Mouse (Mus musculus) MEL (cell line): ENCODE measurements around the gene Adam10. TPM values are rescaled to one million over a fixed set of nuclear protein-coding genes. Genes with fewer than 3 reads are reported as not detected.

Source experiments
- DNase-seq: peaks from one replicate; pipeline ENCODE4 v3.0.0; 2011; ENCODE audit warnings: low read depth, low spot score
- H3K27ac ChIP-seq: 2 replicates; pipeline ENCODE4 v1.5.1; 2012; ENCODE audit warnings: low read depth, mild to moderate bottlenecking, control low read depth, low read length, moderate library complexity; ENCODE audit not compliant: control insufficient read depth
- H3K27me3 ChIP-seq, 2 experiments: fragments of 150-350 bp in 1 of 2; sonication (generic) in 1 of 2; 2 replicates each; pipeline ENCODE4 v1.6.1; 2012; ENCODE audit warnings: low read length in 2 of 2, mild to moderate bottlenecking in 2 of 2, improper control_type of control experiment in 1 of 2, moderate library complexity in 1 of 2; ENCODE audit not compliant: insufficient read depth in 2 of 2, control insufficient read depth in 1 of 2
- H3K36me3 ChIP-seq, 2 experiments: 2 replicates each; pipeline ENCODE4 v1.6.1; 2012 to 2014; ENCODE audit warnings: low read length in 2 of 2, improper control_type of control experiment in 1 of 2, inconsistent platforms in 1 of 2, mild to moderate bottlenecking in 1 of 2; ENCODE audit not compliant: insufficient read depth in 2 of 2, control insufficient read depth in 1 of 2
- H3K4me1 ChIP-seq, 2 experiments: fragments of 150-350 bp in 1 of 2; sonication (generic) in 1 of 2; 2 replicates each; pipeline ENCODE4 v1.6.1; 2012; ENCODE audit warnings: low read length in 2 of 2, improper control_type of control experiment in 1 of 2, mild to moderate bottlenecking in 1 of 2; ENCODE audit not compliant: insufficient read depth in 2 of 2, control insufficient read depth in 1 of 2
- H3K4me3 ChIP-seq, 2 experiments: fragments of 150-350 bp in 1 of 2; sonication (generic) in 1 of 2; 2 replicates each; pipeline ENCODE4 v1.5.1; 2012; ENCODE audit warnings: low read depth in 2 of 2, low read length in 2 of 2, mild to moderate bottlenecking in 2 of 2, moderate library complexity in 2 of 2, control low read depth in 1 of 2, improper control_type of control experiment in 1 of 2; ENCODE audit not compliant: control insufficient read depth in 1 of 2, insufficient read depth in 1 of 2
- H3K79me2 ChIP-seq: 2 replicates; pipeline ENCODE4 v1.6.1; 2012; ENCODE audit warnings: mild to moderate bottlenecking, low read length, moderate library complexity; ENCODE audit not compliant: control insufficient read depth, poor library complexity, insufficient read depth
- H3K9ac ChIP-seq: 2 replicates; pipeline ENCODE4 v1.6.1; 2012; ENCODE audit warnings: low read depth, mild to moderate bottlenecking, control low read depth, low read length, moderate library complexity; ENCODE audit not compliant: control insufficient read depth, poor library complexity, severe bottlenecking
- H3K9me3 ChIP-seq: fragments of 150-350 bp; sonication (generic); replicated peaks from 2 replicates; pipeline ENCODE4 v1.6.1; 2012; ENCODE audit warnings: mild to moderate bottlenecking, low read length, improper control_type of control experiment, moderate library complexity; ENCODE audit not compliant: insufficient read depth
- ELF1 ChIP-seq: IDR thresholded peaks from 2 replicates; pipeline ENCODE4 v1.6.1; 2014; ENCODE audit warnings: low read depth, mild to moderate bottlenecking, inconsistent platforms, low read length, improper control_type of control experiment, moderate library complexity
- EP300 ChIP-seq, 2 experiments: IDR thresholded peaks; 2 replicates each; pipeline ENCODE4 v1.6.1; 2011; ENCODE audit warnings: improper control_type of control experiment in 2 of 2, low read length in 2 of 2, low read depth in 1 of 2, mild to moderate bottlenecking in 1 of 2
- HCFC1 ChIP-seq: IDR thresholded peaks from 2 replicates; pipeline ENCODE4 v1.6.1; 2012; ENCODE audit warnings: low read depth, mild to moderate bottlenecking, inconsistent platforms, low read length, improper control_type of control experiment, moderate library complexity
- JUND ChIP-seq: IDR thresholded peaks from 2 replicates; pipeline ENCODE4 v1.6.1; 2011; ENCODE audit warnings: low read depth, mild to moderate bottlenecking, improper control_type of control experiment, low read length
- KAT2A ChIP-seq: conservative IDR thresholded peaks from 2 replicates; pipeline ENCODE4 v1.6.1; 2012; ENCODE audit warnings: low read depth, low read length, improper control_type of control experiment, inconsistent platforms
- MAZ ChIP-seq: IDR thresholded peaks from 2 replicates; pipeline ENCODE4 v1.6.1; 2012; ENCODE audit warnings: low read depth, mild to moderate bottlenecking, inconsistent platforms, low read length, improper control_type of control experiment
- MEF2A ChIP-seq: IDR thresholded peaks from 2 replicates; pipeline ENCODE4 v1.6.1; 2014; ENCODE audit warnings: low read depth, mild to moderate bottlenecking, inconsistent platforms, low read length, improper control_type of control experiment; ENCODE audit not compliant: poor library complexity, insufficient replicate concordance, severe bottlenecking; ENCODE audit errors: extremely low read depth
- MXI1 ChIP-seq: IDR thresholded peaks from 2 replicates; pipeline ENCODE4 v1.6.1; 2011; ENCODE audit warnings: mild to moderate bottlenecking, low read depth, low read length, improper control_type of control experiment
- MYC ChIP-seq: IDR thresholded peaks from 2 replicates; pipeline ENCODE4 v1.6.1; 2011; ENCODE audit warnings: low read depth, mild to moderate bottlenecking, low read length, improper control_type of control experiment, moderate library complexity
- NELFE ChIP-seq: IDR thresholded peaks from 2 replicates; pipeline ENCODE4 v1.6.1; 2011; ENCODE audit warnings: low read depth, low read length, improper control_type of control experiment
- RCOR1 ChIP-seq: IDR thresholded peaks from 2 replicates; pipeline ENCODE4 v1.6.1; 2012; ENCODE audit warnings: low read depth, mild to moderate bottlenecking, inconsistent platforms, low read length, improper control_type of control experiment
- SMC3 ChIP-seq: IDR thresholded peaks from 2 replicates; pipeline ENCODE4 v1.6.1; 2011; ENCODE audit warnings: low read depth, low read length, improper control_type of control experiment
- TBP ChIP-seq: IDR thresholded peaks from 2 replicates; pipeline ENCODE4 v1.8.0; 2011; ENCODE audit warnings: low read depth, low read length, improper control_type of control experiment
- TCF12 ChIP-seq: IDR thresholded peaks from 2 replicates; pipeline ENCODE4 v1.6.1; 2014; ENCODE audit warnings: low read depth, mild to moderate bottlenecking, inconsistent platforms, low read length, improper control_type of control experiment, moderate library complexity
- UBTF ChIP-seq: IDR thresholded peaks from 2 replicates; pipeline ENCODE4 v1.6.1; 2012; ENCODE audit warnings: low read depth, mild to moderate bottlenecking, inconsistent platforms, low read length, improper control_type of control experiment, moderate library complexity, borderline replicate concordance; ENCODE audit not compliant: insufficient read depth
- USF1 ChIP-seq: IDR thresholded peaks from 2 replicates; pipeline ENCODE4 v1.6.1; 2014; ENCODE audit warnings: low read depth, mild to moderate bottlenecking, inconsistent platforms, low read length, improper control_type of control experiment, moderate library complexity
- ZC3H11A ChIP-seq: IDR thresholded peaks from 2 replicates; pipeline ENCODE4 v1.6.1; 2012; ENCODE audit warnings: low read depth, mild to moderate bottlenecking, inconsistent platforms, low read length, improper control_type of control experiment
- ZKSCAN1 ChIP-seq: IDR thresholded peaks from 2 replicates; pipeline ENCODE4 v1.6.1; 2012; ENCODE audit warnings: low read depth, mild to moderate bottlenecking, inconsistent platforms, low read length, improper control_type of control experiment, moderate library complexity
- polyA plus RNA-seq, 2 experiments: library from polyadenylated mRNA; stranded (reverse) in 1 of 2; unstranded in 1 of 2; fragments of >175 nt in 1 of 2; fragments of >200 nt in 1 of 2; gene quantifications; 2 replicates each; pipeline versions ENCODE4 v1.2.1 to v1.2.4; 2012; ENCODE audit warnings: low replicate concordance in 2 of 2, low read depth in 1 of 2; ENCODE audit not compliant: insufficient read length in 2 of 2, insufficient read depth in 1 of 2, missing spikeins in 1 of 2
- total RNA-seq: library from RNA; depleted of rRNA; stranded (reverse); fragments of 300-350 nt; gene quantifications from 2 replicates; pipeline ENCODE4 v1.2.3, GENCODE M21; 2012

Adam10 gene
- total and polyA plus RNA-seq, 3 experiments, result 20.3 to 127 (median 52.0) TPM

- no peak overlapping the region for H3K4me3 ChIP-seq
- no peaks in the 10 kb centered on the region for H3K9me3 ChIP-seq
- no peaks in the 10 kb centered on the region for H3K27me3 ChIP-seq
- H3K79me2 ChIP-seq, result no peaks in the 10 kb centered on the region
- H3K4me1 ChIP-seq, result no peaks in the 10 kb centered on the region
- TF ChIP-seq ZC3H11A (no peak), KAT2A (no peak), TBP (no peak), MXI1 (no peak), HCFC1 (no peak), TCF12 (no peak), MEF2A (no peak), JUND (no peak), RCOR1 (no peak), USF1 (no peak), UBTF (no peak), EP300 (IDR thresholded peaks at IDR 0.05; ENCODE audit: low read depth in 1 of 2, low read length in 2 of 2) (no peak), MAZ (no peak)
- no peak overlapping the region for H3K27ac ChIP-seq
- no peak for DNase-seq
- H3K36me3 ChIP-seq, result no peaks in the 10 kb centered on the region
- no peak overlapping the region for H3K9ac ChIP-seq
These were observed 122.0 kb downstream of the Adam10 start for GRCm38 (mm10) chr9:70800588-70801315.

- Histone ChIP-seq H3K27me3 (no peaks in the 10 kb centered on the region), H3K9me3 (no peaks in the 10 kb centered on the region)
These were observed 123.0 kb downstream of the Adam10 start for GRCm38 (mm10) chr9:70801761-70802160.

More at GRCm38 (mm10) chr9:70801761-70802160, 123.0 kb downstream of the Adam10 start:
- TF ChIP-seq NELFE, result no peak
- no peak for TF ChIP-seq UBTF
- TF ChIP-seq MAZ, result no peak
- no peak for TF ChIP-seq SMC3
- TF ChIP-seq ELF1, result no peak
- no peak for TF ChIP-seq MYC
- no peak for TF ChIP-seq ZKSCAN1
- no peak overlapping the region for H3K27ac ChIP-seq
- H3K4me3 ChIP-seq, result no peak overlapping the region
- H3K79me2 ChIP-seq, result no peaks in the 10 kb centered on the region
- no peak for DNase-seq
- H3K4me1 ChIP-seq, result no peaks in the 10 kb centered on the region
- no peaks in the 10 kb centered on the region for H3K36me3 ChIP-seq
- no peak overlapping the region for H3K9ac ChIP-seq
